In the genomic region with DNA sequence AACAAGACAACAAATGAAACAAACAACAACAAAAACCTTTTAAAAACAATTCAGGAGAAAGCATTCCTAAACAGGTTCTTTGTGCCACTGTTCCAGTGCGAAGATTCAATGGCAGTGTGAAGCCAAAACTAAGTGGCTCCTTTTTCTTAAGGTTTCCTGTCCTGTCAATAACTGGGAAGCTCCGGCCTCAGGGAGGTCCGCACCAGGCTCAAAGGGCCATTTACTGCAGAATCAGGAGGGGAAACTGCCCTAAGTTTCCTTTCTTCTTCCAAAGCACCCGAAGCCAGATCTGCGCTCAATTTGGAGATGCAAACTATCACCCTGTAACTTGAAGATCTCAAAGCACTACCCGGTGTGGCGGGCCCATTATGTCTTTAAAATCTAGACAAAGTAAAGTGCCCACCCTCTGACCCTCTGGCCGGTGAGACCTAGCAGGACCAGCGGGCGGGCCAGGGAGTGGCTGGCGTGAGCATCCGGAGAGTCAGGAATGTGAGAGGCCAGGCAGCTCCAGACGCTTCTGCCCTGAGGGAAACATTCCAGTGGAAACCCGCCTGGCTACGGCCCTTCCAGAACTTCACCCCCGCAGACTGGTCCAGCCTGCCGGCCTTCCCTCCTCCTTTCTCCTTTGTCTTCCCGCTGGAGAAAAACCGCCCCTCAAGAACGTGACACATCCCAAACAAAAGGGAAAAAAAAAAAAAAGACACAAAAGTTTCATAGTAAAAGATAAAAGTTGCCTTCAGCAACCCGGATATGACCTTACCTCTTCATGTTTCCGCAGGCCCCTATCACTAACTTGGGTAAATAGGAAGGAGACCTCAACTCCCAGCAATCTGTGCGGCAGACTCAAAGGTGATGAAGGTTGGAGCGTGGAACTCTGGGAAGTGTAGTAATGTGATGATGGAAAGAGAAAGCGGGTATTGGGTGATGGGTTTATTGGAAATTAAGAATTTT, we compare ENCODE assay signal across 8 mouse cellular contexts. TPM values are rescaled to one million over a fixed set of nuclear protein-coding genes. Genes with fewer than 3 reads are reported as not detected.
A peak's percentile ranks its signal among the peaks of the same experiment; 100 is the strongest.
DNase-seq lines count a peak whose midpoint lies in the region; ATAC-seq lines count a peak whose summit lies in the region.

Rbm41 (minus strand) TSS at position 856 of the 951 bp plus-strand sequence.

- peaks cover 8% of the 10 kb centered on the region; the same call in 1 of the 2 replicates for H3K36me3 ChIP-seq in hindbrain, embryonic 13.5 days

- peak within 1 kb of the TSS; percentile 59 for H3K4me3 ChIP-seq in hindbrain, embryonic 13.5 days

- peaks cover 2% of the 10 kb centered on the region; the same call in 1 of the 2 replicates for H3K27me3 ChIP-seq in hindbrain, embryonic 13.5 days

- H3K27ac ChIP-seq in hindbrain, embryonic 13.5 days, result peak within 1 kb of the TSS; percentile 58; the same call in 1 of the 2 replicates

- peak within 1 kb of the TSS; percentile 59 for H3K4me2 ChIP-seq in hindbrain, embryonic 13.5 days

- peak; percentile 43 for DNase-seq in MN1 (ENCODE audit: low spot score)
- DNase-seq in cerebellum, adult 8-10 months, result peak; percentile 29
- peak; percentile 51 for DNase-seq in forelimb bud, embryonic 11.5 days (ENCODE audit: low read depth, low spot score)
- peak; percentile 15 to 67 for DNase-seq in layer of hippocampus, postnatal 14 days (ENCODE audit: low spot score in 2 of 2)
- peak; percentile 64 for DNase-seq in lung, postnatal 10 days
- peak; percentile 28 for DNase-seq in ovary, postnatal 36 days (ENCODE audit: low spot score)
- peak; percentile 44 for DNase-seq in thymus, postnatal 25 days

- peak; percentile 97 for ATAC-seq in hindbrain, embryonic 13.5 days (ENCODE audit: low FRiP score)

- WGBS in hindbrain, embryonic 13.5 days, result 18% methylated on average over 25 of the region's 25 CpGs

- H3K9ac ChIP-seq in hindbrain, embryonic 13.5 days, result peak within 1 kb of the TSS; percentile 75

- no peaks in the 10 kb centered on the region for H3K9me3 ChIP-seq in hindbrain, embryonic 13.5 days

- no peaks in the 10 kb centered on the region for H3K4me1 ChIP-seq in hindbrain, embryonic 13.5 days (replicated peaks)

RNA-seq across cellular contexts. Expression of gene Rbm41, which starts in this region (rescaled TPM):
- 5.6 and 6.0 TPM in 2 replicates for polyA plus RNA-seq in hindbrain, embryonic 13.5 days (2015; fragmentation: Nextera tagmentation; extraction: Ambion mirVana)
- total RNA-seq in layer of hippocampus, postnatal 14 days (2021), result 1 to 10 TPM; 8.9 to 9.8 TPM

Comparison
In these comparisons a context has a peak if more than half of its experiments do, and no peak if none do; other contexts are left out.
1. Peak in every context shown above with its lines: DNase-seq, ATAC-seq, H3K4me3 ChIP-seq and H3K27ac ChIP-seq.